Mouse (Mus musculus): ENCODE results near the gene Erp29. TPM values are rescaled to one million over a fixed set of nuclear protein-coding genes. Genes with fewer than 3 reads are reported as not detected.

The Erp29 gene
- polyA plus RNA-seq, 1 experiment from 2014 or later, result 146 TPM

DNA sequence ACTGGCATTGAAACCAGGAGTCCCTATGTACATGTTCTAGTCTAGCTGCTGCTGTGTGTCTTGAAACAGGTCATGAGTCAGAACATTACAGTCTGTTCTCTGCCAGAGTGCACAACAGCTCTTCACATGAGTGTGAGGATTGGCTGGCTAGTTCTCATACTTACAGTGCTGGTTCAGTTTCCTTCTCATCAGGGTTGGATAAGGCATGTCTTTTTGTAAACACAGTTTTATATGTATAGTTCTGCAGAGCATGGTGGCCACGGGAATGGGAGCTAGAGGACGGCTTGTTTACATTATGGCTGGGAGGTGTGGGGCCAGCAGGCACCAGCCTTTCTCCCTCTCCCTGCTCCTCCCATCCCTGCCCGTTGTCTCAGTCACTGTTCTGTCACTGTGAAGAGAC is 17.3 kb upstream of the Erp29 start:
- Histone ChIP-seq H3K36me3 (ENCODE audit: control insufficient read depth, insufficient read depth, low read length) (no peaks in the 10 kb centered on the region), H3K4me1 (ENCODE audit: control insufficient read depth, insufficient read depth, low read length) (no peaks in the 10 kb centered on the region), H3K9me3 (ENCODE audit: control insufficient read depth, low read length) (no peaks in the 10 kb centered on the region), H3K27me3 (ENCODE audit: control insufficient read depth, insufficient read depth, low read length) (no peaks in the 10 kb centered on the region), H3K4me2 (ENCODE audit: low read depth, low read length) (no peak overlapping the region), H3K9ac (replicated peaks; ENCODE audit: low read depth, low read length) (no peak overlapping the region), H3K27ac (ENCODE audit: low read depth, low read length) (no peak overlapping the region), H3K4me3 (ENCODE audit: low read depth, low read length) (no peak overlapping the region)
- ATAC-seq (ENCODE audit: low read depth), result no peak
- WGBS, result 57% methylated on average over 3 of the region's 3 CpGs

DNA sequence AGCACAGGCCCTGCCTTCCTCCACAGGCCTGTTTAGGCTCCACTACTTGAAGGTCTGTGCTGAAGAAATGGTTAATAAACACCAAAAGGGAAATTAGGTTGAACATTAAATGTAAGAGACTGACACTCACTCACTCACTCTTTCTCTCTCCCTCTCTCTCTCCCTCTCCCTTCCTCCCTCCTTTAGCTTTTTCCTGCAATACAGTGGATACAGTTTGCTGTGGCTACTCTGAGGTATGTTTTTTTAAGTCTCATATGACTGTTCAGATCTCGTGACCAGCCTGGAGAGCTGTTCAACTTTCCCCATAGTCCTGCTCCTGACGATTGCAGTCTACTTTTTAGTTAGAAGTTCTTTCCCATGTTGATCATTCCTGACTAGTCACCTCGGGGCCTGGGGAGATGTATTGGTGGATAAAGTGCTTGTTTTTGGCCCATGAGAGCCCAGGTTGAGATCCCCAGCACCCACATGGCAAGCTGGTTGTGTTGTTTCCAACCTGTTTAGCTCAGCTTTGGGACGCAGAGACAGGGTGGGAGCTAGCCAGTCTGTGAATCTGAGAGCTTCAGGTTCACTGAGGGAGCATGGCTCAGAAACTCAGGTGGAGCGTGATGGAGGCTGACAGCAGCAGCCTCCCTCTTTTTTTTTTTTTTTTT is 11.4 kb upstream of the Erp29 start:
- 84% methylated on average over 5 of the region's 5 CpGs for WGBS
- ATAC-seq (ENCODE audit: low read depth), result no peak
- H3K36me3 ChIP-seq (ENCODE audit: control insufficient read depth, insufficient read depth, low read length), result no peaks in the 10 kb centered on the region

GRCm38 (mm10) chr5:121462967-121463366 is 10.7 kb upstream of the Erp29 start:
- no peaks in the 10 kb centered on the region for H3K4me1 ChIP-seq (ENCODE audit: control insufficient read depth, insufficient read depth, low read length)
- H3K27me3 ChIP-seq (ENCODE audit: control insufficient read depth, insufficient read depth, low read length), result no peaks in the 10 kb centered on the region
- no peaks in the 10 kb centered on the region for H3K9me3 ChIP-seq (ENCODE audit: control insufficient read depth, low read length)
- H3K27ac ChIP-seq (ENCODE audit: low read depth, low read length), result no peak overlapping the region
- no peak for ATAC-seq (ENCODE audit: low read depth)
- H3K4me2 ChIP-seq (ENCODE audit: low read depth, low read length), result no peak overlapping the region
- H3K4me3 ChIP-seq (ENCODE audit: low read depth, low read length), result no peak overlapping the region
- H3K36me3 ChIP-seq (ENCODE audit: control insufficient read depth, insufficient read depth, low read length), result no peaks in the 10 kb centered on the region
- WGBS, result 61% methylated on average over 5 of the region's 5 CpGs
- no peak overlapping the region for H3K9ac ChIP-seq (replicated peaks; ENCODE audit: low read depth, low read length)

More for the DNA sequence above, 11.4 kb upstream of the Erp29 start:
- no peak overlapping the region for H3K9ac ChIP-seq (replicated peaks; ENCODE audit: low read depth, low read length)
- H3K4me1 ChIP-seq (ENCODE audit: control insufficient read depth, insufficient read depth, low read length), result no peaks in the 10 kb centered on the region
- H3K4me3 ChIP-seq (ENCODE audit: low read depth, low read length), result no peak overlapping the region
- H3K27ac ChIP-seq (ENCODE audit: low read depth, low read length), result no peak overlapping the region
- no peaks in the 10 kb centered on the region for H3K9me3 ChIP-seq (ENCODE audit: control insufficient read depth, low read length)
- no peak overlapping the region for H3K4me2 ChIP-seq (ENCODE audit: low read depth, low read length)
- no peaks in the 10 kb centered on the region for H3K27me3 ChIP-seq (ENCODE audit: control insufficient read depth, insufficient read depth, low read length)

GRCm38 (mm10) chr5:121462171-121462502 is 9.8 kb upstream of the Erp29 start:
- no peak overlapping the region for H3K4me3 ChIP-seq (ENCODE audit: low read depth, low read length)
- H3K36me3 ChIP-seq (ENCODE audit: control insufficient read depth, insufficient read depth, low read length), result no peaks in the 10 kb centered on the region
- WGBS, result 50% methylated on average over 1 of the region's 1 CpGs
- no peak for ATAC-seq (ENCODE audit: low read depth)
- no peaks in the 10 kb centered on the region for H3K27me3 ChIP-seq (ENCODE audit: control insufficient read depth, insufficient read depth, low read length)
- no peak overlapping the region for H3K9ac ChIP-seq (replicated peaks; ENCODE audit: low read depth, low read length)
- no peak overlapping the region for H3K27ac ChIP-seq (ENCODE audit: low read depth, low read length)
- H3K4me1 ChIP-seq (ENCODE audit: control insufficient read depth, insufficient read depth, low read length), result no peaks in the 10 kb centered on the region
- no peak overlapping the region for H3K4me2 ChIP-seq (ENCODE audit: low read depth, low read length)
- H3K9me3 ChIP-seq (ENCODE audit: control insufficient read depth, low read length), result no peaks in the 10 kb centered on the region

- Histone ChIP-seq H3K36me3 (ENCODE audit: control insufficient read depth, insufficient read depth, low read length) (no peaks in the 10 kb centered on the region), H3K9ac (replicated peaks; ENCODE audit: low read depth, low read length) (no peak overlapping the region), H3K4me2 (ENCODE audit: low read depth, low read length) (no peak overlapping the region), H3K9me3 (ENCODE audit: control insufficient read depth, low read length) (no peaks in the 10 kb centered on the region), H3K27ac (ENCODE audit: low read depth, low read length) (no peak overlapping the region), H3K4me1 (ENCODE audit: control insufficient read depth, insufficient read depth, low read length) (no peaks in the 10 kb centered on the region), H3K27me3 (ENCODE audit: control insufficient read depth, insufficient read depth, low read length) (no peaks in the 10 kb centered on the region), H3K4me3 (ENCODE audit: low read depth, low read length) (no peak overlapping the region)
- no peak for ATAC-seq (ENCODE audit: low read depth)
- whole genome bisulfite sequencing, result 73% methylated on average over 4 of the region's 4 CpGs
Measured at GRCm38 (mm10) chr5:121461339-121462170, 9.2 kb upstream of the Erp29 start.

DNA sequence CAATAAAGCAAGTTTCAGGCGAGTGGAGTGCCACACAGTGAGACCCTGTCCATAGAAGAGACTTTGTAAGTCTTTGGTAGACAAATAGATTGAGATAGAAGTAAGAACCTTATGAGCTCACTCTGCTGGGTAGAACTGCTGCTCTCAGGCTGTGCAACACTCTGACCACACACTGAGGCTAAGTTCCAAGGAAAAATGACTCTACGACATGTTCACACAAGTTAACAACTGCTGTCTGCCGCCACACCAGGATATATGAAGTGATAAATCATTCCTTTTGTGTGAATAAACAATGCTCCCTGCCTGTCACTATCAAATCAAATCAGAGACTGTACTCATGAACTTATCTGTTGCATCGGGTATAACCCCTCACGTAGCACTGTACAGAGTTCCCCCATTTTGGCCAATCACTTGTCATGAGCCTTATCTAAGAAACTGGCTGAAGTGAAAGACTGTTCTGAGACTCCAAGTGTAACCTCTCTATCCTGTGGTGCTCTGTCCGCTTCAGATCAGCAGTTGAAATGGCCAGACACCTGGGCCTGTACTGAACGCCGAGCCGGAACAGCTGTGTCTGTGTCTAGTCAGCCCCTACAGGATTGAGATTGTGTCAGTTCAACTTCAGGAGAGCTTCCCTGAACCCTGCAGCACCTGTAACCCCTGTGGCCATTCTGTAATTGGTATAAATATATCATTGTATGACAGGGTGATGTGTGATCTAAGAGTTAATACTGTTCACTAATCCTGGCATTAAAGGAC is 3.4 kb upstream of the Erp29 start:
- no peak for ATAC-seq (ENCODE audit: low read depth)
- no peak overlapping the region for H3K27ac ChIP-seq (ENCODE audit: low read depth, low read length)
- no peak overlapping the region for H3K4me3 ChIP-seq (ENCODE audit: low read depth, low read length)
- H3K27me3 ChIP-seq (ENCODE audit: control insufficient read depth, insufficient read depth, low read length), result peaks cover 4% of the 10 kb centered on the region; the same call in 1 of the 2 replicates
- H3K4me1 ChIP-seq (ENCODE audit: control insufficient read depth, insufficient read depth, low read length), result peaks cover 8% of the 10 kb centered on the region
- H3K9ac ChIP-seq (replicated peaks; ENCODE audit: low read depth, low read length), result no peak overlapping the region
- no peak overlapping the region for H3K4me2 ChIP-seq (ENCODE audit: low read depth, low read length)
- WGBS, result 70% methylated on average over 9 of the region's 9 CpGs
- no peaks in the 10 kb centered on the region for H3K9me3 ChIP-seq (ENCODE audit: control insufficient read depth, low read length)
- H3K36me3 ChIP-seq (ENCODE audit: control insufficient read depth, insufficient read depth, low read length), result no peaks in the 10 kb centered on the region

DNA sequence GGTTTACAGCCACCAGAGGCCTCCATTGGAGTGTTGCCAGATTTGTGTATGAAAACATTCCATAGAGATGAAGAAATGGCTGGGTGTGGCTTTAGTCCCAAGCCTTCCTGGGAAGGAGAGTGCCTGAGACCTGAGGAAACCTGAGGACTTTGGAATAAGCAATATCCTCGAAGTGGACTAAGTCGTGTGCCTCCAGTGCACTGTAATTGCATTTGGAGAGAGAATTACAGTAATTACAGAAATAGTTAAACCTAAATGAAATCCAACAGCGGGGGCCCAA is 2.1 kb upstream of the Erp29 start:
- peaks cover 4% of the 10 kb centered on the region; the same call in 1 of the 2 replicates for H3K27me3 ChIP-seq (ENCODE audit: control insufficient read depth, insufficient read depth, low read length)
- WGBS, result 80% methylated on average over 3 of the region's 3 CpGs
- H3K27ac ChIP-seq (ENCODE audit: low read depth, low read length), result no peak overlapping the region
- H3K4me1 ChIP-seq (ENCODE audit: control insufficient read depth, insufficient read depth, low read length), result peaks cover 11% of the 10 kb centered on the region
- no peak overlapping the region for H3K4me3 ChIP-seq (ENCODE audit: low read depth, low read length)
- H3K4me2 ChIP-seq (ENCODE audit: low read depth, low read length), result no peak overlapping the region
- H3K9me3 ChIP-seq (ENCODE audit: control insufficient read depth, low read length), result no peaks in the 10 kb centered on the region
- no peaks in the 10 kb centered on the region; the same call in 1 of the 2 replicates for H3K36me3 ChIP-seq (ENCODE audit: control insufficient read depth, insufficient read depth, low read length)
- ATAC-seq (ENCODE audit: low read depth), result no peak
- no peak overlapping the region for H3K9ac ChIP-seq (replicated peaks; ENCODE audit: low read depth, low read length)

DNA sequence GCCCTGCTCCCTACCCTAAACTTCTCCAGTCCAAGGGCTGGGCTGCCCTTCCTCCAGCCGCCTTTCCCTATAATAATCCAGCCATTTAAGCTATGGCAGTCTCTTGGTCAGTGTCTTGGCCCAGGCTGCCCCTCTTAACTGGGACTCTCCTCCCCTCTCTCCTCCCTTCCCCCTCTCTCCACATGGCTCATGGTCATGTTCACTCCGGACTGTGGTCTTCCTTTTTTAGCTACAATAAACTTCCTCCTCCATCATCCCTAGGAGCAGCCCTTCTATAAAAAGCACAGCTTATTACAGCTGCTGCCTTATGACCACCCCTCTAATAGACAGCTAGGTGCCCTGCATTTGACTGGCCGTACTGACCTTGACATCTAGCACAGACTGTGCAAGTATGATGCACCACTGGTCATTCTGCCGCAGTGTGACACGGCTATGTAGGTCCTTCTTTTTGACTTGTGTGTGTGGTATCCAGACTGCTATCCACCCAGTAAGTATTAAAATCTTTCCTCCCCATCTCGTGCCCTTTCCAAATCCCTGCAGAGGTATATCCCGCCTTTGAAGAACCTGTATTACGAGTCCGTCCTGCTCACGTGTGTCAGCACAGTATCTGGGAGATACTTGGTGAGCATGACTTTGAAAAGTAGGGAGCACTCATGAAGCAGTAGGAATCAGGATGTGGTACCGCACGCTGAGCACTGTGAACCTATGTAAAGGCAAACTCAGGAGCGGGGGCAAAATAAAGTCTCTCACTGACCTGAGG is 1.6 kb upstream of the Erp29 start:
- Histone ChIP-seq H3K36me3 (ENCODE audit: control insufficient read depth, insufficient read depth, low read length) (no peaks in the 10 kb centered on the region; the same call in 1 of the 2 replicates), H3K9ac (replicated peaks; ENCODE audit: low read depth, low read length) (no peak overlapping the region), H3K27me3 (ENCODE audit: control insufficient read depth, insufficient read depth, low read length) (peaks cover 4% of the 10 kb centered on the region; the same call in 1 of the 2 replicates), H3K4me2 (ENCODE audit: low read depth, low read length) (no peak overlapping the region), H3K9me3 (ENCODE audit: control insufficient read depth, low read length) (no peaks in the 10 kb centered on the region), H3K4me1 (ENCODE audit: control insufficient read depth, insufficient read depth, low read length) (peaks cover 11% of the 10 kb centered on the region), H3K4me3 (ENCODE audit: low read depth, low read length) (no peak overlapping the region), H3K27ac (ENCODE audit: low read depth, low read length) (no peak overlapping the region)
- WGBS, result 91% methylated on average over 13 of the region's 13 CpGs
- ATAC-seq (ENCODE audit: low read depth), result no peak
